Mouse (Mus musculus): ENCODE results near the gene Btg2. TPM values are rescaled to one million over a fixed set of nuclear protein-coding genes. Genes with fewer than 3 reads are reported as not detected.

Gene Btg2
- polyA plus RNA-seq, 1 experiment from 2014 or later: 36.9 TPM

GRCm38 (mm10) chr1:134097956-134098725, 19.2 kb upstream of the Btg2 start:
- peaks cover 58 to 62% of the 10 kb centered on the region in 2 experiments for H3K4me1 ChIP-seq (ENCODE audit: control insufficient read depth in 2 of 2, insufficient read depth in 2 of 2, low read length in 2 of 2)
- H3K4me3 ChIP-seq (ENCODE audit: control insufficient read depth in 1 of 2, insufficient read depth in 1 of 2, low read depth in 1 of 2, low read length in 2 of 2): peak overlapping the region in 1 of 2 experiments; percentile 42; a peak in 2 of 4 replicates
- H3K9ac ChIP-seq (ENCODE audit: low read length): peak overlapping the region; percentile 68
- H3K27me3 ChIP-seq (ENCODE audit: control insufficient read depth, insufficient read depth, low read length): no peaks in the 10 kb centered on the region
- peak overlapping the region; percentile 98 to 100 for H3K27ac ChIP-seq (replicated peaks in 1 of 2; ENCODE audit: control insufficient read depth in 1 of 2, insufficient read depth in 1 of 2, low read depth in 2 of 2, low read length in 2 of 2)
- H3K4me2 ChIP-seq (ENCODE audit: low read length): peak overlapping the region; percentile 77
- WGBS: 39% methylated on average over 13 of the region's 13 CpGs
- H3K36me3 ChIP-seq (ENCODE audit: control insufficient read depth, insufficient read depth, low read length): no peaks in the 10 kb centered on the region
- H3K9me3 ChIP-seq (ENCODE audit: control insufficient read depth, low read length): no peaks in the 10 kb centered on the region
- ATAC-seq (ENCODE audit: insufficient number of reproducible peaks, insufficient read depth, low FRiP score, low read depth): no peak

- H3K9me3 ChIP-seq (ENCODE audit: control insufficient read depth, low read length): no peaks in the 10 kb centered on the region
- H3K4me1 ChIP-seq (ENCODE audit: control insufficient read depth in 2 of 2, insufficient read depth in 2 of 2, low read length in 2 of 2): peaks cover 63 to 67% of the 10 kb centered on the region in 2 experiments
- peak overlapping the region; percentile 58; the same call in 1 of the 2 replicates for H3K9ac ChIP-seq (ENCODE audit: low read length)
- no peaks in the 10 kb centered on the region for H3K36me3 ChIP-seq (ENCODE audit: control insufficient read depth, insufficient read depth, low read length)
- ATAC-seq (ENCODE audit: insufficient number of reproducible peaks, insufficient read depth, low FRiP score, low read depth): no peak
- H3K27me3 ChIP-seq (ENCODE audit: control insufficient read depth, insufficient read depth, low read length): no peaks in the 10 kb centered on the region
- H3K27ac ChIP-seq (replicated peaks in 1 of 2; ENCODE audit: control insufficient read depth in 1 of 2, insufficient read depth in 1 of 2, low read depth in 2 of 2, low read length in 2 of 2): peak overlapping the region; percentile 98 to 100
- H3K4me3 ChIP-seq (ENCODE audit: control insufficient read depth in 1 of 2, insufficient read depth in 1 of 2, low read depth in 1 of 2, low read length in 2 of 2): no peak overlapping the region
- 88% methylated on average over 7 of the region's 7 CpGs for WGBS
- peak overlapping the region; percentile 42; the same call in 1 of the 2 replicates for H3K4me2 ChIP-seq (ENCODE audit: low read length)
Observed at GRCm38 (mm10) chr1:134097080-134097855, 18.3 kb upstream of the Btg2 start.

DNA sequence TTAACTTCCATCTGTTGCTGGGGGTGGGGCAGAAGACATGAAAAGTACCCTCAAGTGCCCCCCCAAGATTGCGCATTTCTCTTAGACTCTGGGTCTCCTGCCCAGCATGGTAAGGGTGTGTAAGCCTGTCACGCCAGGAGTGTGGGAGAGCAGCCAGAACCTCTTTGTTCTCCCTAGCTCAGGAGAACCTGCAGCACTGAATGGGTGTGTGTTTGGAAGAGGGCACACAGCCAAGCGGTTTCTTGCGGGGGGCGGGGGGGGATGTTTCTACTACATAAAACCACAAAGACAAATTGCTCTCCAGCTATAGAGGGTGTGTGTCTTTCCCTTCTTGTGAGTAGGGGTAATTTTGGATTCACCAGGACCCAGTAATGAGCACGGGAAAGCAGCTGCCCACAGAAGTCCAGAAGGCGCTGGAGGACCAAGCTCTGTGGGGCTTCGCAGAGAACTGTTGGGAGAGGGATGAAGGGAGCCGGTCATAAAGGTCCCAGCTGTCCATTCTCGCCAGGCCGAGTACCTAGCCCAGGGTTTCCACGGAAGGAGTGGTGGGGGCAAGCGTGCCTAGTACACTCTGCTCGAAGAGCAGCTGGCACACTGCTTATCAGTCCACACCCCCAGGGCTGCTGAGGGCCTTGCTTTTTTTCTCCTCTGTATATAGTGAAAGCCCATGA, 17.5 kb upstream of the Btg2 start:
- Histone ChIP-seq H3K4me1 (ENCODE audit: control insufficient read depth in 2 of 2, insufficient read depth in 2 of 2, low read length in 2 of 2) (peaks cover 67 to 71% of the 10 kb centered on the region in 2 experiments), H3K9ac (ENCODE audit: low read length) (peak overlapping the region; percentile 58), H3K36me3 (ENCODE audit: control insufficient read depth, insufficient read depth, low read length) (no peaks in the 10 kb centered on the region), H3K9me3 (ENCODE audit: control insufficient read depth, low read length) (no peaks in the 10 kb centered on the region), H3K4me3 (ENCODE audit: control insufficient read depth in 1 of 2, insufficient read depth in 1 of 2, low read depth in 1 of 2, low read length in 2 of 2) (no peak overlapping the region), H3K27me3 (ENCODE audit: control insufficient read depth, insufficient read depth, low read length) (no peaks in the 10 kb centered on the region), H3K27ac (replicated peaks in 1 of 2; ENCODE audit: control insufficient read depth in 1 of 2, insufficient read depth in 1 of 2, low read depth in 2 of 2, low read length in 2 of 2) (peak overlapping the region; percentile 76 to 90), H3K4me2 (ENCODE audit: low read length) (peak overlapping the region; percentile 42)
- 31% methylated on average over 14 of the region's 14 CpGs for WGBS
- ATAC-seq (ENCODE audit: insufficient number of reproducible peaks, insufficient read depth, low FRiP score, low read depth): no peak

GRCm38 (mm10) chr1:134095721-134096120, 16.8 kb upstream of the Btg2 start:
- H3K9ac ChIP-seq (ENCODE audit: low read length): peak overlapping the region; percentile 58
- no peaks in the 10 kb centered on the region for H3K36me3 ChIP-seq (ENCODE audit: control insufficient read depth, insufficient read depth, low read length)
- H3K27me3 ChIP-seq (ENCODE audit: control insufficient read depth, insufficient read depth, low read length): no peaks in the 10 kb centered on the region
- H3K4me2 ChIP-seq (ENCODE audit: low read length): no peak overlapping the region
- 87% methylated on average over 4 of the region's 4 CpGs for WGBS
- no peak overlapping the region for H3K4me3 ChIP-seq (ENCODE audit: control insufficient read depth in 1 of 2, insufficient read depth in 1 of 2, low read depth in 1 of 2, low read length in 2 of 2)
- peaks cover 65 to 71% of the 10 kb centered on the region in 2 experiments for H3K4me1 ChIP-seq (ENCODE audit: control insufficient read depth in 2 of 2, insufficient read depth in 2 of 2, low read length in 2 of 2)
- no peaks in the 10 kb centered on the region for H3K9me3 ChIP-seq (ENCODE audit: control insufficient read depth, low read length)
- H3K27ac ChIP-seq (replicated peaks in 1 of 2; ENCODE audit: control insufficient read depth in 1 of 2, insufficient read depth in 1 of 2, low read depth in 2 of 2, low read length in 2 of 2): peak overlapping the region; percentile 76 to 90
- ATAC-seq (ENCODE audit: insufficient number of reproducible peaks, insufficient read depth, low FRiP score, low read depth): no peak

DNA sequence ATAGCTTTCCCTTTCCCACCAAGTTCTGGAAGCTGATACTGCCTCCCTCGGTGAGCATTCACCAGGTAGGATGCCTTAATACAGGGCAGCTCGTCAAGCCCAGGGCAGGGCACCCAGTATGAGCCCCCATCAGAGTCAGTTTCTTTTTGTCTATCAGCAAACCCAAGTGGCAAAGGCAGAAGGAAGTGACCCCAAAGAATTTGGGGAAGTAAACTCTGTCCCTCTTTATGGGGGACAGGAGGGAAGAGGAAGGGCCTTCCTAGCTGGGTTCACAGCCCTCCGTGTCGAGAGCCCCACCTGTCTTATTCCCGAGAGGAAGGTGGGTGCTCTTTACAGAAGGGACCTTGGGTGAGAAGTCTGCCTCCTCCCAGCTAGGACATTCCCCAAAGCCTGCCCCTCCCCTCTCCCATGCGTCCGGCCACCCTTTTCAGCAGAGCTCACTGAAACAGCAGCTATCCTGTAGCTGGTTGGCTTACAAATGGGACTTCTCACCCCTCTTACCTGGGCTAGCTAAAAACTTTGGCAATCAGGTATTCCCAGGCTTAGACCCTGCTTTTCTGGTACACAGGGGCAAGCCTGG, 16.2 kb upstream of the Btg2 start:
- H3K9ac ChIP-seq (ENCODE audit: low read length): no peak overlapping the region; the same call in 1 of the 2 replicates
- no peaks in the 10 kb centered on the region for H3K27me3 ChIP-seq (ENCODE audit: control insufficient read depth, insufficient read depth, low read length)
- no peaks in the 10 kb centered on the region for H3K9me3 ChIP-seq (ENCODE audit: control insufficient read depth, low read length)
- H3K4me3 ChIP-seq (ENCODE audit: control insufficient read depth in 1 of 2, insufficient read depth in 1 of 2, low read depth in 1 of 2, low read length in 2 of 2): no peak overlapping the region
- 70% methylated on average over 7 of the region's 7 CpGs for WGBS
- H3K36me3 ChIP-seq (ENCODE audit: control insufficient read depth, insufficient read depth, low read length): no peaks in the 10 kb centered on the region
- ATAC-seq (ENCODE audit: insufficient number of reproducible peaks, insufficient read depth, low FRiP score, low read depth): no peak
- peaks cover 59 to 65% of the 10 kb centered on the region in 2 experiments for H3K4me1 ChIP-seq (ENCODE audit: control insufficient read depth in 2 of 2, insufficient read depth in 2 of 2, low read length in 2 of 2)
- no peak overlapping the region for H3K27ac ChIP-seq (replicated peaks in 1 of 2; ENCODE audit: control insufficient read depth in 1 of 2, insufficient read depth in 1 of 2, low read depth in 2 of 2, low read length in 2 of 2)
- H3K4me2 ChIP-seq (ENCODE audit: low read length): no peak overlapping the region

DNA sequence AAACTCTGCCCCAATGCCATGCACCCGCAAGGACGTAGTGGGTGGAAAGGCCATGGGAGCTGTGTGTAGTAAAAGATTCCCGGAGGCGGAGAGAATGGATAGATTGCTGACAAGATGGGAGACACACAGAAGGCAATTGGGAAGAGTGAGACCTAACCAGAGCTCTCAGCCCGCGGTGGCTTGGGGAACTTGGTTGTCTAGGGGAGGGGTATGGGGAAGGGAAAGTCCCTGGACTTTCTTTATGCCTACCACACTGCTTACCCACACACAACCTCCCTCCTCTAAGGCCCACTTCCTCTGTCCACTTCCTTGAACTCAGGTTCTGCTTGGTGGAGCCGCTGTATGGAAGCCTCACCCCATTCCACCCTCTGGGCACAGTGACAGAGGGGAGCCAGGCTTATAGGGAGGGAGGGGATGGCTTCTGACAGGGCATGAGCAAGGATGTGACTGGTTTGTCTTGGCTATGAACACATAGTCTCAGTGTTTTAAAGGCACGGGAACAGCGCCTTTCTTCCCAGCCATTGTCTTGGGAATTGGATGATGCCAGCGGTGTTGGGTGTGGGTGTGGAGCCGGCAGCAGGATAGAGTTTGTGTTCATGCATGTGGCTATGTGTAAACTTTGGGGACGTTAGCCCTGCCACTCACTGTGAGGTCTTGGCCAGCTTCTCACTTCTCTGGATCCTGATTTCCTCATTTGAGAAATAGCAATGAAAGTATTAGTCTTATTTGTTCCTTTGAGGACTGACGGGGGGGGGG, 15.0 kb upstream of the Btg2 start:
- H3K9ac ChIP-seq (ENCODE audit: low read length): peak overlapping the region; percentile 74; the same call in 1 of the 2 replicates
- peak overlapping the region; percentile 93 to 97 for H3K27ac ChIP-seq (replicated peaks in 1 of 2; ENCODE audit: control insufficient read depth in 1 of 2, insufficient read depth in 1 of 2, low read depth in 2 of 2, low read length in 2 of 2)
- no peak for ATAC-seq (ENCODE audit: insufficient number of reproducible peaks, insufficient read depth, low FRiP score, low read depth)
- no peaks in the 10 kb centered on the region for H3K36me3 ChIP-seq (ENCODE audit: control insufficient read depth, insufficient read depth, low read length)
- H3K9me3 ChIP-seq (ENCODE audit: control insufficient read depth, low read length): no peaks in the 10 kb centered on the region
- 62% methylated on average over 12 of the region's 13 CpGs for WGBS
- peaks cover 51 to 57% of the 10 kb centered on the region in 2 experiments for H3K4me1 ChIP-seq (ENCODE audit: control insufficient read depth in 2 of 2, insufficient read depth in 2 of 2, low read length in 2 of 2)
- H3K4me2 ChIP-seq (ENCODE audit: low read length): peak overlapping the region; percentile 75
- no peaks in the 10 kb centered on the region for H3K27me3 ChIP-seq (ENCODE audit: control insufficient read depth, insufficient read depth, low read length)
- H3K4me3 ChIP-seq (ENCODE audit: control insufficient read depth in 1 of 2, insufficient read depth in 1 of 2, low read depth in 1 of 2, low read length in 2 of 2): no peak overlapping the region
